Mouse (Mus musculus): ENCODE data around the gene Zfp704.

The Zfp704 gene

DNA sequence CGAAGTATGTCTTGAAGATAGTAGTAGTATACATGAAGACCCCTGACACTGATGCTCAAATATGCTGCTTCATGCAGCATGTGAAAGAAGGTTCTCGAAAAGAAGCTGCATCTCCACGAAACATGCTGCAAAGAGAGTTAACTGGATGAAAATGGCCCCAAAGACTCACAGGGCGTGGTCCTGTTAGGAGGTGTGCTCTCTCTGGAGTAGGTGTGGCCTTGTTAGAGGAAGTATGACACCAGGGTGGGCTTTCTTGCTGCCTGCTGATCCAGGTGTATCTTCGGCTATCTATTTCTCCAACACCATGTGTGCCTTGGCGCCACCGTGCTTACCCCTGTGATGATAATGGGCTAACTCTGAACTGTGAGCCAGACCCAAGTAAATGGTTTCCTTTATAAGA, 90.9 kb downstream of the Zfp704 start:
- no peak for DNase-seq (ENCODE audit: low spot score)

DNA sequence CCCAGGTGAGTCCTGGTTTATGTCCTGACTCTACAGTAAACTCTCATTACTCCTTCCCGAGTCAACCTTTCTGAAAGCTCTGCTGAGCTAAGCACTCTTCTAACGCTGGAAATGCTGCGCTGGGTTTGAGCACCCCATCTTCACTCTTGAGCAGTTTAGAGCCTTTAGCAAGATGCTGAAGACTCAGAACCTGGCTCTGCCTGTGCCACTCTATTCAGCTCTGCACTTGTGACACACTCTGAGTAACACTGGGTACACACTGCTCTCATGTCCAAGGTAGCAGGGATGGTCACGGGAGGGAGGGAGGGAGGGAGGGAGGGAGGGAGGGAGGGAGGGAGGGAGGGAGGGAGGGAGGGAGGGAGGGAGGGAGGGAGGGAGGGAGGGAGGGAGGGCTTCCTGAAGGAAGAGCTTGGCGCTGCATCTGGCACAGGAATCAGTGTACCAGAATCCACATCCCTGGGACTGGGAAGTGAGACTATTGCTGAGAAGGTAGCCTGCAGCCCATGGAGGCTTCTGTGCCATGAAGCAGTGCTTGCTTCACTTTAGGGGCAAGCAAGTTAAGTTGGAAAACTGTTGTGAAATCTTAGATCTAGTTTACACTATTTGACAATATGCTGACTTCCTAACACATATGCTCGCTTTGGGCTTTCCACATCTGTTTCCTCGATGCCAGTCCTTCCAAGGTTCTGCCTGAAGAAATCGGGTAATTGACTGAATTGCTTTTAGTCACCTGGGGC, 93.6 kb downstream of the Zfp704 start:
- DNase-seq (ENCODE audit: low spot score), result no peak

GRCm38 (mm10) chr3:9515527-9515926, 94.4 kb downstream of the Zfp704 start:
- DNase-seq (ENCODE audit: low spot score), result no peak

GRCm38 (mm10) chr3:9513703-9514110, 96.2 kb downstream of the Zfp704 start:
- no peak for DNase-seq (ENCODE audit: low spot score)

DNA sequence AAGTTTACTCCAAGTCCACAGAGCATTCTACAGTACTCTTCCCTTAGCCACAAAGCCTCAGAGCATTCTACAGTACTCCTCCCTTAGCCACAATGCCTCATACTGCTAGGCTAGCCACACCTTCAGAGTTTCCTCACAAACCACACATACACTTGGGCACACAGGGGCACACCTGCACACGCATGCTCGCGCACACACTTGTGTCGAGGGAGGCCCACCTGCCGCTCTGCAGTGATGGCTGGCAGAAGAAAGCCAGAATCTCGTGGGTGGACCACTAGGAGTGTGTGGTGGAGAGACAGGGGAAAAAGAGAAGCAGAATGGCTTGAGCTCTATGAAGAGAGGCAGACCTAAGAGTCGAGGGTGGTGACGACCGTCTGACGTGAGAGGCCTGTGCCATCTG, 97.7 kb downstream of the Zfp704 start:
- DNase-seq (ENCODE audit: low spot score), result no peak

GRCm38 (mm10) chr3:9505692-9506211, 104.1 kb downstream of the Zfp704 start:
- no peak for DNase-seq (ENCODE audit: low spot score)

DNA sequence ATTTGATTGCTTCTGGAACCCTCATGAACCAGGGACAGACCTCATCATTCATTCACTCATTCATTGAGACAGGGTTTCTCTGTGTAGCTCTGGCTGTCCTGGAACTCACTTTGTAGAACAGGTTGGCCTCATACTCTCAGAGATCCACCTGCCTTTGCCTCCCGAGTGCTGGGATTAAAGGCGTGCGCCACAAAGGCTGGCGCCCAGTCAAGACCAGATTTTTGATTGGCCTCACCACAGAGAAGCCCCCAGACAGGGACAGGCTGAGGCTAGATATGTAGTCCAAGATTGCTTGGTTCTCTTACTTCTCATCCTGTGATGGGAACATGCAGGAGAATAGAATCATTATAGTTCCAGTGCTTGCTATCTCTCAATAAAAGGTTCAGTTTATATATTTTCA, 105.5 kb downstream of the Zfp704 start:
- no peak for DNase-seq (ENCODE audit: low spot score)

GRCm38 (mm10) chr3:9500725-9501124, 109.2 kb downstream of the Zfp704 start:
- DNase-seq (ENCODE audit: low spot score), result peak; percentile 85

DNA sequence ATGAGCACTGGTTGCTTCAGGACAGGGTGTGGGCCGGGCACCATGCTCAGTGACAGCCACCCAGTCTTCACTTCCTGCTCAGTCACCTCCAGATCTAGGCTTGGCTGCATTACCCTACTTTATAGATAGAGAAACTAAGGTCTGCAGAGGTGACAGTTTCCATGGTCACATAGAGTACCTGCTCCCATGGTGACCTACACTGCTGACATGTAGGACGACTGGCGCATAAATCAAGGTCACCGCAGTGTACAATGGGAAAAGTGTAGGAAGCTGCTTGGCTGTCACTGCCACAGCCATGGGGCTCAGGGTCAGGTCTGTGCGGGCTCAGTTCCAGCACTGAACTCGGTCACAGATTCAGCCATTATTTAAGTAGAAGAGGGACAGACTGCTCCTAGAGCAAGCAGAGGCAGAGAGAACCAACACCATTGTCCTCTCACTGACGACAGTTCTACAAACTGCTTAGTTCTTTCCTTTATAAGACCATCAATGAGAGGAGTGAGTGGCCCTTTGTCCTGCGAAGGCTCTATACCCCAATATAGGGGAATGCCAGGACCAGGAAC, 109.8 kb downstream of the Zfp704 start:
- no peak for DNase-seq (ENCODE audit: low spot score)

GRCm38 (mm10) chr3:9499489-9499888, 110.4 kb downstream of the Zfp704 start:
- DNase-seq (ENCODE audit: low spot score), result no peak

DNA sequence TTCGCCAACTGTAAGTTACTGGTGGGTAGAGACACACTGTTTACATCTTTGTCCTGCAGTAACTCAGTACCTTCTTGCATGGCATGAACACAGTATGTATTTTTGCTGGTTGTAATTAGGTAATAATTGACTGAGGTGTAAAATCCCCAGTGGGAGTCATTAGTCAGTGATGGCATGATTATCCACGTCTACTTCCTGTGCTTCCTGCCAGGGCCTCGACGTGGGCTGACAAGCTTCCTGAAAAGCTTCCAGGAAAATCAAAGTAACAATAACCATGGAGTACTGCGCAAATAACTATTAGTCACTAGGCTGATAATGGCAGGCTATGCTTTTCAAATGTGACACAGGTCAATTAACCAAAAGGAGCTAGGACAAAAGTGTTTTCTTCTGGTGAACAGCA, 112.6 kb downstream of the Zfp704 start:
- no peak for DNase-seq (ENCODE audit: low spot score)

- no peak for DNase-seq (ENCODE audit: low spot score)
Observed at GRCm38 (mm10) chr3:9491766-9492283, 118.1 kb downstream of the Zfp704 start.

DNA sequence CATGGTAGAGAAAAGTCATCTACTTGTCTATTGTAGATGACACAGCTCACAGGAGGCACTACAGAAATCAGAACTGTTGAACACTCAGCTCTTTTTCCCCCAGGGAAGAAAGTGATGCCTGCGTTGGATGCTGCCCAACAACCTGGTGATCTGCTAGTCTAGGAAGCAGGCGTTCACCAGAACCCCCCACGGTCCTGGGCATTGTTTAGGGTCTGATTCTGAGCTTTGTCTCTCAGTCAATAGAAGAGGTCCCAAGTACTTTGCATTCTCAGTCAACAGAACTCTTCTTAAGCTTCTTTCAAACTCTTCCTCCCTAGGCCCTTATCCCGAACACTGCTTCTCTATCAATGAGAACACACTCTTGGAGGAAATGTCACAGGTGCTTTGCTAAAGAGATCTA, 122.2 kb downstream of the Zfp704 start:
- no peak for DNase-seq (ENCODE audit: low spot score)

DNA sequence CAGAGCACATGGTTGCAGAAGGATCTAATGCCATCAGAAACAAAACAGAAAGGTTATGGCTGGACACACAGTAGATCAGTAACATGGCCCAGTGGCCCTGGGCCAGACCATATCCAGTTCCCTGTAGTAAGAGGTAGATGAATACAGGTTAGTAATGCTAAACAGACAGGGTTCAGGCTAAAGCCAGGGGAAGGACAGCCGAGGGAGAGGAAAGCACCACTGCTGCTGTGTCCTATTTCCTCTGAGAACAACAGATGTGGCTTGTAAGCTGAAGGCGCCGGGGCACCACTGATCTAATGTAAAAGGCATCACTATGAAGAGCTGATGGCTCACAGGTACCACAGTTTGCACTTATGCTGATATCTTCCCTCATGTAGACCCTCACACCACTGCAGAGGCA, 124.4 kb downstream of the Zfp704 start:
- no peak for DNase-seq (ENCODE audit: low spot score)

DNA sequence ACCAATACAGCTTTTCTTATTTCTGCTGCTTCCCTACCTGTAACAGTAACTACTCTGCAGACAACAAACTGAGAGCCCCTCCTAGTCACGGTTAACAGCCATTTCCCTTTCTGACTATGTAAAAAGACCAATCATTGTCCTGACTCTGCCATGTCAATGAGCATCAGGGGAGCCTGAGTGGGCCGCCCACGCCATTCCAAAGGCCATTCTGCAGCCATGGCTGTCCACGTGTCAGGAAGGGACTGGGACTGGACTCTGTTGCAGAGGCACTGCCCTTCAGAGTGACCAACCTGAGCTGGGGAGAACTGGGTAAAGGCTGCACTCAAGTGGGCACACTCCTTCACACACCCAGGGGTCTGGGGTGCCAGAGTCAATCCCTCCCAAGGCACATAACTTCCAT, 127.9 kb downstream of the Zfp704 start:
- DNase-seq (ENCODE audit: low spot score), result no peak

GRCm38 (mm10) chr3:9481358-9481757, 128.5 kb downstream of the Zfp704 start:
- DNase-seq (ENCODE audit: low spot score), result no peak

DNA sequence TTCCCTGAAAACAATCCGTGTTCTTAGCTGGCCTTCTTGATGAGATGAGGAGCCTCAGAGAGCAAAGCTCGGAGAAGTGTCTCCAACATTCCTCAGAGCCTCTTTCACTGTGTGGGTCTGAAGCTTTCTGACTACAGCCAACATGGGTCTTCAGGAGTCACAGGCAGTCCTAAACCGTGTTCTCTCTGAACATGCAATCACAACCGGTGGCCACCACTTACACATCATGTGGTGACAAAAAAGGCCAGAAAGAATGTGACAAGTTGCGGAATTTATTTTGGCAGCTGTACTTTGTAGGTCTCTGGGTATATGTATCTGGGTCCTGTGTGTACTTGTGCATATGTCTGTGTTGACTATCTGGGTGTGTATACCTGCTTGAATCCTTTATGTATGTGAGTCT, 128.9 kb downstream of the Zfp704 start:
- DNase-seq (ENCODE audit: low spot score), result no peak

DNA sequence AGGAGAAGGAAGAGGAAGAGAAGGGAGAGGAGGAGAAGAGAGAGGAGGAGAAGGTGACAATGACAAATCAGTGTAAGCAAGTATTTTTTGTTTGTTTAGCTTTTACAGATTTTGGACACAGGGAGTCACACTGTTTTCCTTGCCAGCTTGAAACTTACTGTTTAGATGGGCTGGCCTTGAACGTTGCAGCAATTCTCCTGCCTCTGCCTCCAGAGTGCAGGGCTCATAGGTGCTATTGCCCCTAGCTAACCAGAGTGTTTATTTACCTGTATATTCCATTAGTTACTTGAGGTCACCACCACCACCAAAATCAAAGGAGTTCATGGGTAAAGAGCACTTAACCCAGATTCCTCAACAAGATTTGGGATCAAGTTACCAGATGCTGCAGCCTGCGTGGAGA, 132.5 kb downstream of the Zfp704 start:
- DNase-seq (ENCODE audit: low spot score), result no peak

GRCm38 (mm10) chr3:9476336-9476735, 133.5 kb downstream of the Zfp704 start:
- DNase-seq (ENCODE audit: low spot score), result no peak

GRCm38 (mm10) chr3:9475501-9475900, 134.4 kb downstream of the Zfp704 start:
- DNase-seq (ENCODE audit: low spot score), result no peak

DNA sequence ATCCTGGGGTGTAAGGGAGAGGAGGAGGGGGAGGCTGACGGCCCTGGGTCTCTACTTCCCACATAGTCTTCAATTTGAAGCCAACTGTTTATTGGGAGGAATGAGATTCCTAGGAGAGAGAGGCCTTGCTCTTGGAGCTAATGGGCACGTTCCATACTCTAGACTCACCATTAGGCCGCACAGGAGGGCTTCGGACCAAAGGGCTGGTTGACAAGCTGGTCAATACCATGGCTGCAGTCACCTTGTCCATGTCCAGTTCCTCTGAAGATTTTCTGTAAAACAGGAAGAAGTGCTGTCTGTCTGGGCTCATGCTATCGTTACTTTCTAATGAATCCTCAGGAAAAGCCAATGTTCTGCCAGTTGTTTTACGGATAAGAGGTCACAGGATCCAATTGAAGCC, 135.6 kb downstream of the Zfp704 start:
- DNase-seq (ENCODE audit: low spot score), result no peak

- peak; percentile 74 for DNase-seq (ENCODE audit: low spot score)
Observed at GRCm38 (mm10) chr3:9466287-9466686, 143.6 kb downstream of the Zfp704 start.

DNA sequence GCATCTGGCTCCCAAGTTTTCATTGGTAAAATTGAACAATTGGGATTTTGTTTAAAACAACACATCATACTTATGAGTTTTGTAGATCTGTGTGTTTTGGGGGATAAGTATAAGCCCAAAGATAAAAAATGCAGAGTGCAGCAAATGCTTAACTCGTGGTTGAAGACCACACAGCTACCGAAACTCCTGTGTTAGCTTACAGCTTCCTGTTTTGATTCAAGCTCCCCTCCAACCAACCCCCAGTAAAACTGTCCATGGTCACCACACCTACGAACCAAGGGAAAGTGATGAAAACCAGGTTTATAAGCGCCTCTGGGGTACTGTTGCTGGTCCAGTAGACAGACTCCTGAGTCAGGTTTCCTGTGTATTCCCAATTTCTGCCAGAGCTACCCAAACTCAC, 144.2 kb downstream of the Zfp704 start:
- no peak for DNase-seq (ENCODE audit: low spot score)

DNA sequence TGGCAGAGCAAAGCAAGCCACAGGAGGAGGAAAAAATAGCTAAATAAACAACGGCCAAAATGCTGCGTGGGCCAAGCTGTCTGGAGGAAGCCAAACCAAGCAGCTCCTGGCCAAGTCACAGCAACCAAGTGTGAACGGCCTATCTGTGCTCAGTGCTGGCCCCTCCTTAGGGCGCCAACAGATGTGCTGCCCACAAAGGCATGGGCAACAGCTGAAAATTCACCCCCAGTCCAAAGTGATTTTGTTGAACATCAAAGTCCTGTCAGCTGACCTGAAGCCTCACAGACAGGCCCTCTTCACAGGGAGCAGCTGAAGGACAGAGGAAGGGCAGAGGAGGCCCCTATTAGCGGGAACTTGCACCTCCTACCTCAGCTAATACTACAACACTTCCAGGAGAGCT, 148.2 kb downstream of the Zfp704 start:
- no peak for DNase-seq (ENCODE audit: low spot score)
